Mouse (Mus musculus) lung, adult 18-20 months (tissue): ENCODE results near the gene Krt16.
A peak's percentile ranks its signal among the peaks of the same experiment; 100 is the strongest.

ENCODE experiments used
- DNase-seq, 2 experiments: peaks; one replicate each; pipeline ENCODE4 v3.0.0; 2022; ENCODE audit warnings: mixed read lengths in 2 of 2

The Krt16 gene

GRCm38 (mm10) chr11:100248852-100249465 is at the start of gene Krt16:
TSS of gene Krt16 (minus strand) at chr11:100248902.
- DNase-seq: no peak

GRCm38 (mm10) chr11:100297801-100298200 is 49.1 kb upstream of the Krt16 start:
- DNase-seq: no peak

- DNase-seq: peak; percentile 77 to 80
Observed at GRCm38 (mm10) chr11:100295308-100295707, 46.6 kb upstream of the Krt16 start.

- DNase-seq: no peak
Observed at GRCm38 (mm10) chr11:100292884-100293283, 44.2 kb upstream of the Krt16 start.

- DNase-seq: peak; percentile 44 to 62
Observed at GRCm38 (mm10) chr11:100290235-100290634, 41.5 kb upstream of the Krt16 start.

GRCm38 (mm10) chr11:100288942-100289341 is 40.2 kb upstream of the Krt16 start:
- peak; percentile 91 to 95 for DNase-seq

GRCm38 (mm10) chr11:100287024-100287423 is 38.3 kb upstream of the Krt16 start:
- peak; percentile 91 to 94 for DNase-seq

GRCm38 (mm10) chr11:100284988-100285387 is 36.3 kb upstream of the Krt16 start:
- DNase-seq: peak; percentile 44 to 67

GRCm38 (mm10) chr11:100282549-100282948 is 33.8 kb upstream of the Krt16 start:
- DNase-seq: peak; percentile 75 to 85

- DNase-seq: peak; percentile 73 to 76
Observed at GRCm38 (mm10) chr11:100281596-100282544, 33.2 kb upstream of the Krt16 start.

GRCm38 (mm10) chr11:100278759-100279158 is 30.1 kb upstream of the Krt16 start:
- DNase-seq: no peak

GRCm38 (mm10) chr11:100277726-100278480 is 29.2 kb upstream of the Krt16 start:
- no peak for DNase-seq

- no peak for DNase-seq
Observed at GRCm38 (mm10) chr11:100275466-100275865, 26.8 kb upstream of the Krt16 start.

GRCm38 (mm10) chr11:100274719-100275118 is 26.0 kb upstream of the Krt16 start:
- no peak for DNase-seq

- no peak for DNase-seq
Observed at GRCm38 (mm10) chr11:100271878-100272277, 23.2 kb upstream of the Krt16 start.

GRCm38 (mm10) chr11:100269821-100270332 is 21.2 kb upstream of the Krt16 start, which contains the start of gene Krt42:
TSS of gene Krt42 (minus strand) at chr11:100269871.
- no peak for DNase-seq

GRCm38 (mm10) chr11:100262058-100262980 is 13.6 kb upstream of the Krt16 start:
- no peak for DNase-seq

- DNase-seq: no peak
Observed at GRCm38 (mm10) chr11:100261235-100261605, 12.5 kb upstream of the Krt16 start.

GRCm38 (mm10) chr11:100260514-100261234 is 12.0 kb upstream of the Krt16 start, which contains the start of gene Krt17:
TSS of gene Krt17 (minus strand) at chr11:100261029.
- no peak for DNase-seq

GRCm38 (mm10) chr11:100259079-100259478 is 10.4 kb upstream of the Krt16 start:
- DNase-seq: no peak

GRCm38 (mm10) chr11:100257967-100258366 is 9.3 kb upstream of the Krt16 start:
- DNase-seq: no peak
